Mouse (Mus musculus) intestine, postnatal 0 days (tissue): ENCODE results near the gene Opcml. TPM values are rescaled to one million over a fixed set of nuclear protein-coding genes. Genes with fewer than 3 reads are reported as not detected.

Experiments used
- ATAC-seq: fragments of 200-750 bp; cut with Nextera tagmentation; 2 replicates; pipeline ENCODE4 v1.8.0; 2017; ENCODE audit warnings: mild to moderate bottlenecking, moderate TSS enrichment, moderate library complexity
- H3K27ac ChIP-seq: fragments of 300-500 bp; sonication (generic); 2 replicates; pipeline ENCODE4 v1.5.1; 2014; ENCODE audit warnings: mild to moderate bottlenecking, low read depth, low read length, moderate library complexity
- H3K27me3 ChIP-seq: fragments of 300-500 bp; sonication (generic); replicated peaks from 2 replicates; pipeline ENCODE4 v1.6.1; 2014; ENCODE audit warnings: low read length, mixed read lengths; ENCODE audit not compliant: control insufficient read depth, insufficient read depth
- H3K36me3 ChIP-seq: fragments of 300-500 bp; sonication (generic); 2 replicates; pipeline ENCODE4 v1.6.1; 2014; ENCODE audit warnings: mild to moderate bottlenecking, moderate library complexity; ENCODE audit not compliant: control insufficient read depth, insufficient read depth
- H3K4me1 ChIP-seq: fragments of 300-500 bp; sonication (generic); replicated peaks from 2 replicates; pipeline ENCODE4 v1.6.1; 2014; ENCODE audit warnings: antibody characterized with exemption, low read length, mixed read lengths; ENCODE audit not compliant: control insufficient read depth, insufficient read depth
- H3K4me2 ChIP-seq: fragments of 300-500 bp; sonication (generic); replicated peaks from 2 replicates; pipeline ENCODE4 v1.6.1; 2014; ENCODE audit warnings: low read depth, mild to moderate bottlenecking, moderate library complexity
- H3K4me3 ChIP-seq: fragments of 300-500 bp; sonication (generic); 2 replicates; pipeline ENCODE4 v1.5.1; 2014; ENCODE audit warnings: low read depth, low read length
- H3K9ac ChIP-seq: fragments of 300-500 bp; sonication (generic); 2 replicates; pipeline ENCODE4 v1.6.1; 2014; ENCODE audit warnings: mild to moderate bottlenecking, low read depth, low read length
- H3K9me3 ChIP-seq: fragments of 300-500 bp; sonication (generic); 2 replicates; pipeline ENCODE4 v1.6.1; 2016; ENCODE audit warnings: mixed run types; ENCODE audit not compliant: control insufficient read depth
- CTCF ChIP-seq: sonication (generic); IDR thresholded peaks from 2 replicates; pipeline ENCODE4 v1.5.1; 2016; ENCODE audit warnings: low read depth, mild to moderate bottlenecking, control low read depth, antibody characterized with exemption, moderate library complexity
- WGBS: fragments of 180-500 bp; shearing (Covaris S2); extraction: QIAGEN DNeasy Blood & Tissue Kit; methylation state at CpG from one replicate; pipeline ENCODE4 v1.1.7; 2014; 5-methylcytosine and 5-hydroxymethylcytosine counted together
- polyA plus RNA-seq: library from polyadenylated mRNA; unstranded; fragments of >200 nt; fragmentation: Nextera tagmentation; extraction: Ambion mirVana; gene quantifications from 2 replicates; pipeline ENCODE4 v1.2.1, GENCODE M21; 2015

Opcml gene
- polyA plus RNA-seq, 1 experiment from 2014 or later, result 1.7 TPM

- Histone ChIP-seq H3K9ac (no peak overlapping the region), H3K4me1 (no peaks in the 10 kb centered on the region), H3K4me3 (no peak overlapping the region), H3K27ac (no peak overlapping the region), H3K36me3 (no peaks in the 10 kb centered on the region), H3K9me3 (no peaks in the 10 kb centered on the region), H3K4me2 (no peak overlapping the region), H3K27me3 (no peaks in the 10 kb centered on the region)
- ATAC-seq, result no peak
- 38% methylated on average over 2 of the region's 2 CpGs for WGBS
- no peak for TF ChIP-seq CTCF
Observed at GRCm38 (mm10) chr9:28287485-28287884, 496.9 kb downstream of the Opcml start.

- no peak for TF ChIP-seq CTCF
- no peaks in the 10 kb centered on the region for H3K36me3 ChIP-seq
- H3K9ac ChIP-seq, result no peak overlapping the region
- ATAC-seq, result 0 out of 2 replicates have a peak, but pooled peaks have one; percentile 51
- H3K4me3 ChIP-seq, result no peak overlapping the region
- no peaks in the 10 kb centered on the region for H3K4me1 ChIP-seq
- H3K27ac ChIP-seq, result no peak overlapping the region
- no peaks in the 10 kb centered on the region for H3K27me3 ChIP-seq
- 31% methylated on average over 1 of the region's 1 CpGs for WGBS
- no peak overlapping the region for H3K4me2 ChIP-seq
- no peaks in the 10 kb centered on the region for H3K9me3 ChIP-seq
Observed at GRCm38 (mm10) chr9:28289696-28290330, 499.2 kb downstream of the Opcml start.

- Histone ChIP-seq H3K27me3 (no peaks in the 10 kb centered on the region), H3K9me3 (no peaks in the 10 kb centered on the region), H3K4me3 (no peak overlapping the region), H3K27ac (no peak overlapping the region), H3K36me3 (no peaks in the 10 kb centered on the region), H3K4me2 (no peak overlapping the region), H3K4me1 (no peaks in the 10 kb centered on the region), H3K9ac (no peak overlapping the region)
- ATAC-seq, result no peak
- TF ChIP-seq CTCF, result no peak
- 77% methylated on average over 8 of the region's 8 CpGs for WGBS
Observed at GRCm38 (mm10) chr9:28303659-28304058, 513.1 kb downstream of the Opcml start.

GRCm38 (mm10) chr9:28306364-28307121, 516.0 kb downstream of the Opcml start:
- Histone ChIP-seq H3K9me3 (no peaks in the 10 kb centered on the region), H3K4me3 (no peak overlapping the region), H3K27ac (no peak overlapping the region), H3K36me3 (no peaks in the 10 kb centered on the region), H3K4me2 (no peak overlapping the region), H3K4me1 (no peaks in the 10 kb centered on the region), H3K27me3 (no peaks in the 10 kb centered on the region), H3K9ac (no peak overlapping the region)
- no peak for TF ChIP-seq CTCF
- 72% methylated on average over 11 of the region's 11 CpGs for WGBS
- ATAC-seq, result no peak

- Histone ChIP-seq H3K9me3 (no peaks in the 10 kb centered on the region), H3K9ac (no peak overlapping the region), H3K4me3 (no peak overlapping the region), H3K4me1 (no peaks in the 10 kb centered on the region), H3K27ac (no peak overlapping the region), H3K36me3 (no peaks in the 10 kb centered on the region), H3K27me3 (no peaks in the 10 kb centered on the region), H3K4me2 (no peak overlapping the region)
- ATAC-seq, result no peak
- no peak for TF ChIP-seq CTCF
Observed at GRCm38 (mm10) chr9:28307122-28307430, 516.5 kb downstream of the Opcml start.

GRCm38 (mm10) chr9:28307481-28308050, 517.0 kb downstream of the Opcml start:
- Histone ChIP-seq H3K4me1 (no peaks in the 10 kb centered on the region), H3K27me3 (no peaks in the 10 kb centered on the region), H3K9me3 (no peaks in the 10 kb centered on the region), H3K4me3 (no peak overlapping the region), H3K36me3 (no peaks in the 10 kb centered on the region), H3K27ac (no peak overlapping the region), H3K4me2 (no peak overlapping the region), H3K9ac (no peak overlapping the region)
- no peak for TF ChIP-seq CTCF
- ATAC-seq, result no peak
- WGBS, result 87% methylated on average over 6 of the region's 6 CpGs
